Mouse (Mus musculus) 416B (cell line): Measurements from ENCODE around the gene Nkd1.

ENCODE experiments used
- DNase-seq: peaks from one replicate; pipeline ENCODE4 v3.0.0; 2011; ENCODE audit warnings: low read depth

The Nkd1 gene

DNA sequence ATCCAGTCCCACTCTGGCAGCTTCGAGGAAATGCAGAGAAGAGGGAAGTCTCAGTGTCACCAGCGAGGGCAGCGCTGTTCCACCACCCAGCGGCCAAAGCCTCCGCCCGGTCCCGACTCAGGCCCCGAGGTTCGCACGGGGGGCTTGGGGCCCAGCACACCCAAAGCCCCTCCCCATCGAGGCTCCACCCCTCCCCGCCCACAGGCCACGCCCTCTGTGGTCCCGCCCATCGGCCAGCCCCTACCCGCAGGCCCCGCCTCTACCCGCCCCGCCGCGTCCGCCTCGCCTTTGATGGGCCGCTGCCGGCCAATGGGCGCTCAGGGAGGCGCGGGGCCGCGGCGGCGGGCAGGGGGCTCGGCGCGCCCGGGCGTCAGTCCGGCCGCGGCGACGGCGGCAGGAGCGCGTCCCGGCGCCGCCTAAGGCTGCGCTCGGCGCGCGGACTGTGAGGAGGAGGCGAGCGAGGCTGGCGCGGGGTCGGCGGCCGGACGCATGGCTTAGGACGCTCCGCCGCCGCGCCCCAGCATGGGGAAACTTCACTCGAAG is at the start of gene Nkd1:
Nkd1 (plus strand) TSS at position 370 of the 543 bp plus-strand sequence.
- no peak for DNase-seq

- DNase-seq: no peak
Measured at GRCm38 (mm10) chr8:88481290-88481689, 39.9 kb upstream of the Nkd1 start.

- no peak for DNase-seq
Measured at GRCm38 (mm10) chr8:88488391-88488829, 32.7 kb upstream of the Nkd1 start.

GRCm38 (mm10) chr8:88494076-88494475 is 27.1 kb upstream of the Nkd1 start:
- DNase-seq: no peak

GRCm38 (mm10) chr8:88495071-88495805 is 25.9 kb upstream of the Nkd1 start:
- DNase-seq: no peak

DNA sequence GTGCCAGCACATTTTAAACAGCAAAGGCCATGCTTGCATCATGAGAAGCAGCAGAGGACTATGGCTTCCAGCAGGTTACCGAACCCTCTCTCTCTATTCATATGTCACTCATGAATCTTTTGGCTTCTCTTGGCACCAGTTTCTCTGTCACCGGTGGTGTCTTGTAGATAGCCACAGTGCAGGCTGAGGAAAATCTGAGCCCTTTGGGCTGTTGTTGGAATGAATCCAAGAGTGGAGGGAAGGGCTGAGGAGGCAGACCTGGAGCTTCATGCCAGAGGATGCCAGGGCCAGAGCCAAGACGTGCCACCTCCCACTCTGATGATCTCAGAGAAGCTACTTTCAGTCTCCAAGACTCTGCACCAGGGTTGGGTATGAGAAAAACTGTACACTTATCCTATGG is 19.0 kb upstream of the Nkd1 start:
- DNase-seq: no peak

DNA sequence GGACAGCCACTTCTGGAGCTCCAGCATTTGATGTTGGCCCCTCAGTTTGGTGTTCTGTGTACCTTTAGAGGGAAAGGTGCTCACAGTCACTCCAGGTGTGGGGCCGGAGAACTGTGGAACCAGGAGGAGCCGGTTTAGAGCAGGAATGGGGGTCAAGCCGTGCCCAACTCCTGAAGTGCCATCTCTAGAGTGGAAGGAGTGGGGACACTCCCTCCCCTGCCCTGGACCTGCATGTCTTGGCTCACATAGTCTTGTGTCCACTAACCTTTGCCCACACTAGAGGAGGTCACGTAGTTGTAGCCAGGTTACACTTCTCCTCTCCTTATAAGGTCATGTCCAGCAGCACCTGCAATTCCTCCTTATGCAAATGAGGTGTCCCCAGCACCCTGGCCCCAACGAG is 14.2 kb upstream of the Nkd1 start:
- DNase-seq: no peak

GRCm38 (mm10) chr8:88511061-88511460 is 10.1 kb upstream of the Nkd1 start:
- no peak for DNase-seq

GRCm38 (mm10) chr8:88512094-88512794 is 8.9 kb upstream of the Nkd1 start:
- DNase-seq: no peak

GRCm38 (mm10) chr8:88518047-88518446 is 3.1 kb upstream of the Nkd1 start:
- DNase-seq: no peak

- no peak for DNase-seq
Measured at GRCm38 (mm10) chr8:88520381-88520780, 773 bp upstream of the Nkd1 start.

DNA sequence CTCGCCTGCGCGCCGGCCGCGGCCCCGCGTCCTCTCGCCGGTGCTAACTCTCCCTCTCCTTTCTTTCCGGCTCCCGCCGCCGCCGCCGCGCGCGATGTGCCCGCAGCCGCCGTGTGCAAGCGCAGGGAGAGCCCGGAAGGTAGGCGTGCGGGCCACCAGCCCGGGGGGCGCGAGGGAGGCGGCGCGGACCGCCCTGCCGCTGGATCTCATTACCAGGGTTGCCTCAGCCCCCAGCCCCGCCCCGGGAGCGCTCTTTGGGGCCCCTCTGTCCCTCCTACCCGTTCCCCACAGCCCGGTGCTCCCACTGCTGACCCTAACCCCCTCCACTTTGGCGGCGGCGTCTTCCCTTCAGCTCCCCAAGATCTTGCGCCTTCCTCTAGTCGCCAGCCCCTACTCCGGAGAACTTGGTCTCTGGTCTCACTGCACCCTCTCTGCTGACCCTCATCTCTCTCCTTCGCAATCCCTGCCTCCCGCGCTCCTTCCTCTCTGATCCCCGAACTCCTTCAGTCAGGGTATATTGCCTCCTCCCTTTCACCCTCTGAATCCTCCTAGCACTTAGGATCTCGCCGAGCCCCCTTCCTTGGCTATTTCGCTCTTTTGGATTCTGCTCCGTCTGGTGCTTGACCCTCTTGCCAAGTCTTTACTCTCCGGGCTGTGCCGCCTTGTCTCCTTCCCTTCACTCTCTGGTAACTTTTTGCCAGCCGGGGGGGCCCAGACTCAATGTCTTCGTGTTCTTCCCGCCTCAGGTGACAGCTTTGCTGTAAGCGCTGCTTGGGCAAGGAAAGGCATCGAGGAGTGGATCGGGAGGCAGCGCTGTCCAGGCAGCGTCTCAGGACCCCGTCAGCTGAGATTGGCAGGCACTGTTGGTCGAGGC is 624 bp downstream of the Nkd1 start:
- DNase-seq: no peak

DNA sequence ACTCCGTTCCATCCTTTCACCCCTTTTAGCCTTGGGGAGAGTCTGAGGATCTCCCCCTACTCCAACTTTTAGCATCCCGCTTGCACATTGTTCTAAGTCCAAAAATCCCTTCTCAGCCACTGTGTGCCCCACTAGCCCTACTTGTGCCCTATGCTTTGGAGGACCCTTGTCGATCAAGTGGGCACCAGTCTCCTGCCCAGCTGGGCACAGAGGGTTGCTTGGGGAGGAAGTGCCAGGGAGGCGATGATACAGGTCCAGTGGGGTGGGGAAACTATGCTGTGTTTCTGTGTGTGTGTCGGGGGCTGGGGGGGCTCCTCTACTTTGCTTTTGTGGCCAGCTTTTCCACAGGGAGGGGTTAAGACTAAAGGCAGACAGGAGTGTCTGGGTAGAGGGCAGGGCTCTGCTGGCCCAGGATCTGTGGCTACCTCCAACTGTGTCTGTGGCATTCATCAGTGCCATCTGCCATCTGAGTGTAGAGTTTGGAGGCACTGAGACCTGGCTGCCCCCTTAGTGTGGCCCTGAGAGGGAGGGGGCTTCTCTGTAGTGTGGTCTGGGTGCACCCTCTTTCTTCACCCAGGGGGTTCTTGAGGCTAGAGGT is 1.4 kb downstream of the Nkd1 start:
- DNase-seq: no peak

- DNase-seq: no peak
Measured at GRCm38 (mm10) chr8:88523621-88524020, 2.5 kb downstream of the Nkd1 start.

DNA sequence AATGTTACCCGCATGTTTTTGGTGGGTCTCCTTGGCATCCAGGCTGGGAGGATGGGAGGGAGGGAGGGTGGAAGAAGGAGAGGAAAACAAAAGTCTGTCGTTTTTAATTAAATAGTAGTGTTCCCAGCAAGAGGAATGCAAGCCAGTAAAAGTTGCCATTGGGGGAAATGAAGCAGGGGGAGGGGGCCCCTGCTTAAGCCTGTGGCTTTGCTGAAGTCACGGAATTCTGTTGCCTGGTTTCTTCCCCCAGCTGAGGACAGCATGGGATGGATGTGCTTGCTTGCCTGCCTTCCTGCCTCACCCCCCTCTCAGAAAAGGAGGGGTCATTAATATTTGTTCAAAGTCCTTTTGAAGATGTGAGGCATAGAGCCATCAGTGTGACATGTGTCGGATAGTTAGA is 3.0 kb downstream of the Nkd1 start:
- no peak for DNase-seq

- no peak for DNase-seq
Measured at GRCm38 (mm10) chr8:88524851-88525250, 3.7 kb downstream of the Nkd1 start.

DNA sequence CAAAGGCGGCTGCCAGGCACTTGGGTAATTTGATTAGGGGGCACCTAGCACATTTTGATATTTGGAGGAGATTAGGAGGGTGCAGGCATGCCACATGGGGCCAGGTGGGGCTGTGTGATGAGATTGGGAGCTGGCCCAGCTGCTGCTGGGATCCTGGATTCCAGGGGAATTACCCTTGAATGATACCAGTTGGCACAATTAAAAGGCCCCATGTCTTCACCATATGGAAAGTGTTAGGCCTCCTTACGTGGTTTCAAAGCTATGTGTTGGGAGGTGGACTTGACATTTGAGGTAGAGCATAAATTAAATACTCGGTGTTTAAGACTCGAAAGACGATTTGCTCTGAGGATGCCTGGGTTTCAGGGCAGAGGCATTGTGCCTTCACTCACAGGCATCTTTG is 5.1 kb downstream of the Nkd1 start:
- DNase-seq: no peak

GRCm38 (mm10) chr8:88528186-88528585 is 7.0 kb downstream of the Nkd1 start:
- DNase-seq: no peak

DNA sequence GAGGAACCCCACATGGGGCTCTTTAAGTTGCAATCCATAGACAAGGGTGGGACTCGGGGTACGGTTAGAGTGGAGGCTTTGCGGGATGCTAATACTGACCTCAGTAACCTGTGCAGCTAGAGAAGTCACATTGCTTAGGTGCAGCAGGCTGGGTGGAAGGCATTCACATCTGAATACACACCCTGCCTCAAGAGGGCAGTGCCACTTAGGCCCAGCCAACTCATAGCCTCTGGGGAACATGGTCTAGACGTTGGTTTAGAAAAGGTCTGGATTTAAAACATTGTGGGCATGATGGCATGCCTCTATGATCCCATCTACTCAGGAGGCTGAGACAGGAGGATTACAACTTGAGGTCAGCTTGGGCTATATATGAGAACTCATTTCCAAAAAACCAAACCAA is 8.6 kb downstream of the Nkd1 start:
- DNase-seq: no peak

DNA sequence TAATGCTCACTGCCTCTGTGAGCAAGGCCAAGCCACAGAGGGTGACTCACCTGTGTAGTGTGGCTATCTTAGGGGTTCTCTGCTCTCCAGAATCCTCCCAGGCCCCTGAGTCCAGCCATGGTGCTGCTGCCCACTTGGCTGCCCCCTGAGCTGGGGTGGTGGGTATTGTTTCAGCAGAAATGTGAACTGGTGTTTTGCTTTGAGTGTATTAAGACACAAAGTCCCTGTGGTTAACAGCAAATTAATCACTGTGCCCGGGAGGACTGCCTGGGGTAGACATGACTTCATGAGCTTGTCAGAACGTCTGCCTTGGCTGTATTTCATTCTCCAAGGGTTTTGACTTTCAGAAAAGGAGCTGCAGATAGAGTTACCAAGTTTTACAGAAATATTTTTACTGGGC is 15.9 kb downstream of the Nkd1 start:
- no peak for DNase-seq

DNA sequence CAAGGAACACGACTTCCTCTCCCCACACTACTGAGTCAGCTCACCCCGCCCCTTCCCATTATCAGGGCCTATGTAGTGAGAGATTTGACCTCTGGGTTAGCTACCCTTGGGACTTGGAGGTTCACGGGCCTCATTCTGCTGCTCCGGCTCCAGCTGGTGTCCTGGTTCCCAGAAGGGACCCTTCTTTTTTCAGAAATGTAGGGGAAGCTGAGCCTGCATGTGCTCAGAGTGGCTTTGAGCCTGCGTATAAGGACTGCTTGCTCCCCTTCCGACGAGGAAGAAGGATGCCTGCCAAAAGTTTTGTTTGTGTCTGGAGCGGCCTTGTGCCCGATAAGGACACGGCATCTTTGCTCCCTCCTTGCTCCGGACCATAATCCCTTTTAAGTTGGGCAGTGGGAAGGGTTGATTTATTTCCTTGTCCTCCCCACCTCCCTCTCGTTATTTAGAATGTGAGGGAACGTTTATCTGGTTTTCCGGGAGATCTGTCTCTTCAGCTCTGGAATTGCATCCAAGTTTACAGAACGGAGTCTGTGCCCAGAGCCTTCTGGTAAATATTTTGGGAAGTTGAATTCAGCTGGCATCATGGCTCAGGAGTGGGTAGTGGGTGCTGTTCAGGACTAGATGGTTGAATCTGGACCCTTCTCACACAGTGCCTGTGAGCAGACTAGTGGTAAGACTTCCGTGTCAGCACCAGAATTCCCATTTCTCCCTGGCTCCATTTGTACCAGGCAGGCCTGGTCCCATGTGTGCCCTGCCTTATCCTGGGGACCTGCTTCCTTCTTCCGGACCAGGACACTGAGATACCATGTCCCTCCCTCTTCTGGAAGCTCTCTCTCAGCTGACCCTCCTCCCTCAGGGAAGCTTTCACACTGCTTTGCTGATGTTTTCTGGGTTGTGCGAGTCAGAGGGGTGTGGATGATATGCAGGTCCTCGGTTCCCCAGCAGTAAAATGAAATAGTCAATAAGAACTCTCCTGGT is 17.1 kb downstream of the Nkd1 start:
- DNase-seq: no peak
